Mouse (Mus musculus) spleen, adult 2 months (tissue): ENCODE results near the gene Hba-a2. TPM values are rescaled to one million over a fixed set of nuclear protein-coding genes. Genes with fewer than 3 reads are reported as not detected.

ENCODE experiments used
- DNase-seq, 2 experiments: peaks; one replicate each; pipeline versions ENCODE4 v3.0.0 to v3.0.0-alpha.2; 2012 to 2021; ENCODE audit warnings: low spot score in 2 of 2, low read depth in 1 of 2
- H3K27ac ChIP-seq: fragments of 200-500 bp; 2 replicates; pipeline ENCODE4 v1.5.1; 2012; ENCODE audit warnings: low read length, inconsistent platforms; ENCODE audit not compliant: insufficient read depth
- H3K27me3 ChIP-seq: fragments of 200-500 bp; 2 replicates; pipeline ENCODE4 v1.6.1; 2012; ENCODE audit warnings: mild to moderate bottlenecking, moderate library complexity, low read length, inconsistent platforms; ENCODE audit not compliant: control insufficient read depth, insufficient read depth
- H3K36me3 ChIP-seq: fragments of 200-500 bp; 2 replicates; pipeline ENCODE4 v1.6.1; 2012; ENCODE audit warnings: mild to moderate bottlenecking, low read length, inconsistent platforms; ENCODE audit not compliant: control insufficient read depth, insufficient read depth
- H3K4me1 ChIP-seq: fragments of 200-500 bp; 2 replicates; pipeline ENCODE4 v1.6.1; 2011; ENCODE audit warnings: inconsistent platforms; ENCODE audit not compliant: control insufficient read depth, insufficient read depth, insufficient read length
- H3K4me3 ChIP-seq: fragments of 200-500 bp; 2 replicates; pipeline ENCODE4 v1.5.1; 2011; ENCODE audit warnings: mild to moderate bottlenecking, inconsistent platforms; ENCODE audit not compliant: insufficient read depth, insufficient read length; ENCODE audit errors: extremely low read depth
- CTCF ChIP-seq: fragments of 200-500 bp; IDR thresholded peaks from 2 replicates; pipeline ENCODE4 v1.5.1; 2011; ENCODE audit warnings: mild to moderate bottlenecking, inconsistent platforms; ENCODE audit not compliant: insufficient read depth, insufficient read length, insufficient replicate concordance; ENCODE audit errors: extremely low read depth
- POLR2A ChIP-seq: fragments of 200-500 bp; IDR thresholded peaks from 2 replicates; pipeline ENCODE4 v1.6.1; 2011; ENCODE audit warnings: low read depth, low read length, inconsistent platforms
- WGBS: fragments of 180-500 bp; shearing (Covaris S2); methylation state at CpG from one replicate; pipeline ENCODE4 v1.1.7; 2018; 5-methylcytosine and 5-hydroxymethylcytosine counted together
- polyA plus RNA-seq: library from polyadenylated mRNA; depleted of rRNA; stranded (reverse); fragments of >200 nt; gene quantifications from 2 replicates; pipeline ENCODE4 v1.2.3, GENCODE M21; 2012

The Hba-a2 gene
- polyA plus RNA-seq, 1 experiment, result 127,038 TPM

GRCm38 (mm10) chr11:32309928-32310327, 13.6 kb downstream of the Hba-a2 start:
- no peaks in the 10 kb centered on the region for H3K4me1 ChIP-seq
- H3K27ac ChIP-seq, result no peak overlapping the region
- H3K4me3 ChIP-seq, result no peak overlapping the region
- H3K36me3 ChIP-seq, result no peaks in the 10 kb centered on the region
- 62% methylated on average over 3 of the region's 3 CpGs for WGBS
- DNase-seq, result no peak
- no peaks in the 10 kb centered on the region for H3K27me3 ChIP-seq
- no peak for TF ChIP-seq POLR2A

GRCm38 (mm10) chr11:32316009-32316408, 19.7 kb downstream of the Hba-a2 start:
- Histone ChIP-seq H3K36me3 (no peaks in the 10 kb centered on the region), H3K4me1 (no peaks in the 10 kb centered on the region), H3K27ac (no peak overlapping the region), H3K27me3 (no peaks in the 10 kb centered on the region), H3K4me3 (no peak overlapping the region)
- no peak for TF ChIP-seq POLR2A
- no peak for TF ChIP-seq CTCF
- 87% methylated on average over 3 of the region's 3 CpGs for WGBS
- no peak for DNase-seq

- 63% methylated on average over 11 of the region's 11 CpGs for WGBS
Measured at GRCm38 (mm10) chr11:32320507-32321195, 24.4 kb downstream of the Hba-a2 start.

GRCm38 (mm10) chr11:32321196-32321565, 24.9 kb downstream of the Hba-a2 start:
- TF ChIP-seq POLR2A, result no peak
- TF ChIP-seq CTCF, result peak; percentile 57; the same call in 1 of the 2 replicates
- no peak overlapping the region for H3K27ac ChIP-seq
- no peak overlapping the region for H3K4me3 ChIP-seq
- WGBS, result 38% methylated on average over 8 of the region's 8 CpGs
- peak in 1 of 2 experiments; percentile 19 for DNase-seq
- no peaks in the 10 kb centered on the region for H3K27me3 ChIP-seq
- no peaks in the 10 kb centered on the region for H3K4me1 ChIP-seq
- no peaks in the 10 kb centered on the region for H3K36me3 ChIP-seq

More at GRCm38 (mm10) chr11:32320507-32321195, 24.4 kb downstream of the Hba-a2 start:
- no peak overlapping the region for H3K27ac ChIP-seq
- no peaks in the 10 kb centered on the region for H3K27me3 ChIP-seq
- H3K4me3 ChIP-seq, result no peak overlapping the region
- DNase-seq, result no peak
- no peaks in the 10 kb centered on the region for H3K4me1 ChIP-seq
- TF ChIP-seq CTCF, result no peak
- no peak for TF ChIP-seq POLR2A
- H3K36me3 ChIP-seq, result no peaks in the 10 kb centered on the region

GRCm38 (mm10) chr11:32324609-32325008, 28.3 kb downstream of the Hba-a2 start:
- TF ChIP-seq POLR2A, result no peak
- TF ChIP-seq CTCF, result peak; percentile 92
- no peaks in the 10 kb centered on the region for H3K4me1 ChIP-seq

GRCm38 (mm10) chr11:32331075-32331474, 34.8 kb downstream of the Hba-a2 start:
- no peak for TF ChIP-seq POLR2A
- TF ChIP-seq CTCF, result no peak
- no peak for DNase-seq

More at GRCm38 (mm10) chr11:32324609-32325008, 28.3 kb downstream of the Hba-a2 start:
- Histone ChIP-seq H3K4me3 (peak overlapping the region; percentile 26; the same call in 1 of the 2 replicates), H3K27ac (no peak overlapping the region), H3K36me3 (no peaks in the 10 kb centered on the region), H3K27me3 (no peaks in the 10 kb centered on the region)
- 8% methylated on average over 15 of the region's 15 CpGs for WGBS
- peak; percentile 43 to 68 for DNase-seq

GRCm38 (mm10) chr11:32331861-32332260, 35.6 kb downstream of the Hba-a2 start:
- 86% methylated on average over 5 of the region's 5 CpGs for WGBS
- Histone ChIP-seq H3K27me3 (no peaks in the 10 kb centered on the region), H3K27ac (no peak overlapping the region), H3K4me3 (no peak overlapping the region), H3K36me3 (no peaks in the 10 kb centered on the region), H3K4me1 (no peaks in the 10 kb centered on the region)
- TF ChIP-seq CTCF (no peak), POLR2A (no peak)
- no peak for DNase-seq

More at GRCm38 (mm10) chr11:32331075-32331474, 34.8 kb downstream of the Hba-a2 start:
- no peak overlapping the region for H3K4me3 ChIP-seq
- WGBS, result 22% methylated on average over 6 of the region's 6 CpGs
- no peaks in the 10 kb centered on the region for H3K27me3 ChIP-seq
- no peaks in the 10 kb centered on the region for H3K4me1 ChIP-seq
- no peak overlapping the region for H3K27ac ChIP-seq
- no peaks in the 10 kb centered on the region for H3K36me3 ChIP-seq
